Mouse (Mus musculus) lung, postnatal 25 days (tissue): ENCODE measurements around the gene Foxo3.

Source experiments
- DNase-seq: peaks from one replicate; pipeline ENCODE4 v3.0.0; 2022; ENCODE audit warnings: low spot score

The Foxo3 gene

GRCm38 (mm10) chr10:42251203-42251602 is 25.4 kb downstream of the Foxo3 start:
- peak; percentile 96 for DNase-seq

- DNase-seq = no peak
Observed at GRCm38 (mm10) chr10:42249965-42250364, 26.6 kb downstream of the Foxo3 start.

GRCm38 (mm10) chr10:42248644-42249043 is 27.9 kb downstream of the Foxo3 start:
- no peak for DNase-seq

DNA sequence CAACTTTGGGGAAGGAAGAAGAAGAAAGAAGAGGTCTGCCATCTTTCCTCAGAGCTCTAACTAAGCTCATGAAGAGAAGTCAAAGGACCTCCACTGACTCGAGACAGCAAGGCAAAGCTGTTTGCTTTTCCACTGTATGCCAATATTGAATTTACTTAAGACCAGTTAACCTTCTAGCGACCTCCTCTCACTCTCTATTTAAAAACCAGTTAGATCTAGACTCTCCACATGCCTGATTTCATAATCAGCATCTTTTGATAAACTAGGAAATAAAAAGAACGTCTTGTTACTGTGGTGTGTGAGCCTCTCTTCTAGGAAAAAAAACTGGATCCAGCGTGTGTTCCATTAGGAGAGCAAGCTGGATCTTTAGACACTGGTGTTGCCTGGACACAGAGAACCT is 28.4 kb downstream of the Foxo3 start:
- peak; percentile 79 for DNase-seq

DNA sequence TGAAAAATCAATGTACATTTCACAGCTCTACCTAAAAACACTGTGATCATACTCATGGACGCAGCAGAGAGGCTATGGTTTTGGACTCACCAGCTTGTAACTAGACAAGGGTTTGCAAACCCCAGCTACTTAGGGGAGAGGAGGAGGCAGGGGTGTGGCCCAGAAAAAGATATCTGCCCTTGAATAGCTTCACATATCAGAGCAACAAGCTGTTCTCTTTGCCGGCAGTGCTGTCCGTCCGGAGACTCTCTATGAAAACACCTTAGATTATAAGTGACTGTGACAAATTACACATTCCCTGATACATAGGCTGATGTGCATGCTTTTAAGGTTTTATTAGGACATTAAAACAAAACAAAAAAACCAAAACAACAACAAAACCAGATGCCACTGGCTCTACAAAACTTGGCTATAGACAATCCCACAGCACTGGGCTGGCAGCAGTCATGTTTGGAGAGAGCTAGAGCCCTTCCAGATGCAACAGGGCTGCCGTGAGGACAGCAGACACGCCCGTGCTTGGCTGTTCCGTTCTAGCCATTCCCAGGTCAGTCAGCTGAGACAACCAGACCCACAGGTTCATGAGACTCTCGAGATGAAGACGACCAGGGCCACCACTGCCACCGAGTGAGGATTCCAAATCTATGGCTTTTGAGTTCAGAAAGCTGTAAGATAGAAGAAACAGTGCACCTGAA is 29.3 kb downstream of the Foxo3 start:
- DNase-seq = no peak

GRCm38 (mm10) chr10:42246483-42246882 is 30.1 kb downstream of the Foxo3 start:
- DNase-seq = no peak

- no peak for DNase-seq
Observed at GRCm38 (mm10) chr10:42245636-42246035, 30.9 kb downstream of the Foxo3 start.

DNA sequence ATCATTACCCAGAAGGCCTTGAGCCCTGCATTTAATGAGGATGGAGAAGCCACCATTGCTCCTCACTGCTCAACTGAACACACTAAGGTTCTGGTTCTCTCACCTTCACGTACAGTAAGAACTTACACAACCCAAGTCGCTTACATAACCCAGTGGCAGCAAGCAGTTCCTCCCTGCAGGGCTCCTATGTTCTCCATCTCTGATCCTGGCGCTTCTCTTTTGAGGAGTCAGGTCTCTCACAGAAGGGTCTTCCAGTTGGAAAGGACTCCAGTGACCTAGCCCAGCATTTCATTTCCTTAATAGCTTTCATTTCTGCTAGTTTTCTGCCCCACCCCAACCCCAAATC is 31.3 kb downstream of the Foxo3 start:
- no peak for DNase-seq

DNA sequence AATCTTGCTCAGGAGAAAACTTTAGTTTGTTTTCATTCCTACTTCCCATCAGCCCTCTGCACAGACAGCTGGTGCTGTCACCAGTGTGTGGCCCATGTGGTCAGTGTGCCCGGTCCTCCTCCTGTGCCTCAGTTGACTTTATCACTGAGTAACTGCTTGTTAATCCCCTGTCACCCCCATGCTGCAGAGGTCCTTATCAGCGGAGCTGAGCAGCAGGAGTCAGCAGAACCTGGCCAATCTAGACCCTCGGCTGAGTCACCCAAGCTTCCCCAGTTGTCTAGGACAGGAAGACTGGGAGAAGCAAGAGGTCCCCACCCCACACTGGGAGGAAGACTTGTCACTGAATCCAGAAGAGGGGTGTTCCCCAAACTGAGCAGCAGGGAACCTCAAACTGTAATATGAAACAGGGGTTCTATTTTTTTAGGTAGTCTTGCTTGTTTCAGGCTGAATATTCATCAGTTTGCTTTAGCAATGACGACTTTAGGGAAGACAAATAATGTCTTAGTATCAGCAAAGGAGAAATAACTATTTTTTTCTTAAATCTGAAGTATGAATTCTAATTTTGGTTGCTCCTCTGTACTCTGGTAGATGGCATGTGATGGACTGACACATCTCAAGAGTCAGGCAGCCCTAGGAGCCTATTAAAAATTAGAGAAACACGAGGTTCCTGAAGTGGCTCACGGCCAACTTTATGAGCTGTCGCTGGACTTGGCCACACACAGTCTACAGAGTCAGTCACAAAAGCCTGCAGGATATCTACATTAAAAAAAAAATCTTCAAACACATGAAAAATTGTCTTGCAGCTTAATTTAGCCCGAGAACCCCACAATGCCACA is 31.9 kb downstream of the Foxo3 start:
- no peak for DNase-seq

DNA sequence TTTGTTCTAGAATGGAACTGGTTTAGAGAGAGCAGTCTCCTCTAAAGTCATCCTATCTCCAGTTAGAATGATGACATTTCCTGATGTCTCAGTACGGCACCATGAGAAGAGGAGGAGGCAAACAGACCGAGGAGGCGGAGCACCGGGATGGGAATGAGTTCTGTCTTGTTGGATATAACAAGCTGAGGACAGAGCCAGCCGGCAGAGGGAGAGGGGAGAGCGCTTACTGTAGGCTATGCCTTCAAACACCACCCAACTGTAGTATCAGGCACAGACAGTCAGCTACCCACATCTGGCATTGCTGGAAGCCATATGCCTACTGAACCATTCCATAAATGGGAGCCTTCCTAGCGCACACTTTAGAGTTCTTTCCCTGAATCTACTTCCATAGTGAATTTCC is 32.6 kb downstream of the Foxo3 start:
- no peak for DNase-seq

DNA sequence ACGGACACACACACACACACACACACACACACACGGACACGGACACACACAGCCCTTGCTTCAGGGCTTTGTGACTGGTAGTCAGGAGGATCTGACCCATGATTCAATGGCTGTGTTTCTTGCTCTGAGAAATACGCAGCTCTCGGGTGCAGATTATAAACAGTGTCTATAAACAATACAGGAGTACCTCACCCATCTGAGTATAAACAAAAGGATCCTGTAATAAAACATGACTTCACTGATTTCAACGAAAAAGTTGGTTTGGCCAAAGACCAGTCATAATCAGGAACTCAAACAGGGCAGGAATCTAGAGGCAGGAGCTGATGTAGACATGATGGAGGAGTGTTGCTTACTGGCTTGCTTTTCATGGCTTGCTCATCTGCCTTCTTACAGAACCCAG is 34.1 kb downstream of the Foxo3 start:
- DNase-seq = no peak

GRCm38 (mm10) chr10:42241775-42242174 is 34.8 kb downstream of the Foxo3 start:
- no peak for DNase-seq

DNA sequence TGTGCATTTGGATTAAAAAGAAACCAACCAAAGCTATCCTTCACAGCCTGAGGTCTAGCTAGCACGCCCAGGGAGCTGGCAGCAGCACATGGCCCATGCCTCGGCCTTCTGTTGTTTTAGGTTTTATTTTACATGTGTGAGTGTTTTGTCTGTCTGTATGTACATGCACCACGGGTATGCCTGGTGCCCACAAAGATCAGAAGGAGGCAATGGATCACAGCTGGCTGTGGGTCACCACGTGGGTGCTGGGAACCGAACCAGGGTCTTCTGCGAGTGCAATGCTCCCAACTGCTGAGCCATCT is 36.8 kb downstream of the Foxo3 start:
- DNase-seq = no peak

DNA sequence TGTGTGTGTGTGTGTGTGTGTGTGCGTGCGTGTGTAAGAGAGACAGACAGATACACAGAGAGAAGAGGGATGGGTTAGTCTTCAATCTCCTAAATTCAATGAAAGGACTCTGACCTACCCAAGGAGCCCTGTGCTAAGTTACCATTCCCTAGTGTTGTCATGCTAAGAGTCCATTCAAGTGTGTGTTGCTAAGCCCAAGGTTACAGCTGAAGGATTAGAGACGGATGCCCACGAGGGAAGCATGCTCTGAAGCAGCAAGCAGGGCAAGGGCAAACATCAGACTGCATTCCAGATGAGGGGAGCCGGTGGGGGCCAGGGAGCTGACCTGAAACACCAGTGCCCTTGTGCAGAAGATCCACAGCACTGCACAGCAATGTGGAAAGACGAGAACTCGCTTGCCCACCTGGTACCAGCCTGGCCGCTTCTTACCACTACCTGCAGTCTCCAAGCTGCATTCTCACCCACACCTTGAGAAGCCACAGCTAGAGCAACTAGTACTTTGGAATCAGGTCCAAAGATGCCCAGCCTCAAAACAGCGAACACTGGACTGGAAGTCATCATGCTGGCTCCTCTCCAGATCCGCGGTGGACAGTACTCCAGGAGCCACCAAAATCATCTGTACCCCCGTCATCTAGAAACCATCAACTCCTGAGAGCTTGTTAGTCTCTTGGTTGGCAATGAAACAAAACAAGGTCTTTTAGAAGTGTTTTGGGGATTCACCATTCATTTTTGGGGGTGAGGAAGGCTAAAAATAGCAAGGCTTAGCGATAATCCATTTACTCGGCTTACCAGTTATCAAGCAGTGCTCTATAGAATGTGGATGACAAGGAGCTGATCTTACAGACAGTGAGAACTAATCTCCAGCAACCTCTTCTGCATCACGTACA is 37.4 kb downstream of the Foxo3 start:
- no peak for DNase-seq

DNA sequence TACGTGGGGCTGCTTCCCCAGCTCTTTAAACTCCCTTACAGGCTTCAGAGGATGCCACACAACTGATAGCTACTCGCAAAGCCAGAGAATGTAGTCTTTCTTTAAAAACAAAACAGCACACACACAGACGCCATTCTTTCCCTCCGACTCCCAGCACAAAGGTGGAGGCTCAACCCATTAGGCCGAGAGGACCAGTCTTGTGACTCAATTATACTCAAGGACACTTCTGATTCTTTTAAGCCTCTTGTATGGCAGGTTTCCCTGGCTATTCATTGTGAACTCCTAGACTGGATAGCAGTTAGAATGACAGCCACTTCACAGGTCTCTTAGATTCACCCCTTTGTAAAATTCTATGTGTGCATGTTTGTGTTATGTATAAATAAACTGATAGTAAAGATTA is 38.3 kb downstream of the Foxo3 start:
- peak; percentile 76 for DNase-seq

DNA sequence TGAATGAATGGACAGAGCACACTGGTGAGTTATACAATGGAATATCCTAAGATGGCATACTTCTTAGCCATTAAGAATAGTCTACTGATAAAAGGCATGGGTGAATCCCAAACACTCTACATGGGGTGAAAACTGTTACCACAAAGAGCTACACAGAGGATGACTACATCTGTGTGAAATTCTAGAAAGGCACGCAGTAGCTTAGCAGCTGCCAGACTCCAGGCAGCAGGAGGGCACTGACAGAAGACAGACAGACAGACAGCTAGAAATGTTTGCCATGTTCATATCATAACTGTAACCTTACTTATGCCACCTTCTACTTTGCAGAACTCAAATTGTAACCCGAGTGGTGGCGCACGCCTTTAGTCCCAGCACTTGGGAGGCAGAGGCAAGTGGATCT is 39.0 kb downstream of the Foxo3 start:
- no peak for DNase-seq

- DNase-seq = no peak
Observed at GRCm38 (mm10) chr10:42235321-42235720, 41.2 kb downstream of the Foxo3 start.

DNA sequence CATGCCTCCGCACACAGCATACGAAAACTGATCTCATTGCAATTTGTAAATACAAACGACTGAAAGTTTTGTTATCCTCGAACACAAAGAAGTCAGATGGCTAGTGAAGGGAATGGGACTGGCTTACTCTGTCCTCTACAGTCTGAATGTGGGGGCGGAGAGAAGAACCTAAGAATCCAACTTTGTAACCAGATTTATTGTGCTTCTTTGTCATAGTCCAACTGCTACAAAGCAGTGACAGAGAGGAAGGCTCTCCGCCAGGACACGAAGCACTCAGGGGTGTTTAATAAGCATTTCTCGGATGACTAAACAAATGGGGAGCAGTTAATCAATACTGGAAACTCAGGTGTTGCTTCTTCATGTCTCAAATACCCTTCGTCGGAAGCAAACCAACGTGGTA is 43.6 kb downstream of the Foxo3 start:
- no peak for DNase-seq

- DNase-seq = no peak
Observed at GRCm38 (mm10) chr10:42231847-42232246, 44.7 kb downstream of the Foxo3 start.

DNA sequence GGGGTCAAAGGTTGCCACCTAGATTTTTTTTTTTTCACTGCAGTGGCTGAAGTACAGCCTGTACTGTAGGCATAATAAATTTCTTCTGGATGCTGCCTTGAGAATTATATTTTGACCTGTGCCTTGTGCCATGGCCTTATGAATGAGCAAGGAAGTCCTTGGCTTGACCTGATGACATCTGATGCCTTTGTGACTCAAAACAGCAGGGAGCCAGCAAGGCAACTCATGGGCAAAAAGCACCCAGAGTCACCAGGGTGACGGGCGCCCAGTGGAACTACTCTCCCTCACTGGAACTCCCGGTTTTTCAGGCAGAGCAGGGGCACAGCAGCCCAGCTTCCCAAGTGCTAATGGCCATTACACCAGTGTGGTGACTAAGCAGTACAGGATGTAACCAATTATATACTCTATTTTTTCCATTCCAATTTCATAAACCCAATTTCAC is 45.4 kb downstream of the Foxo3 start:
- peak; percentile 51 for DNase-seq

DNA sequence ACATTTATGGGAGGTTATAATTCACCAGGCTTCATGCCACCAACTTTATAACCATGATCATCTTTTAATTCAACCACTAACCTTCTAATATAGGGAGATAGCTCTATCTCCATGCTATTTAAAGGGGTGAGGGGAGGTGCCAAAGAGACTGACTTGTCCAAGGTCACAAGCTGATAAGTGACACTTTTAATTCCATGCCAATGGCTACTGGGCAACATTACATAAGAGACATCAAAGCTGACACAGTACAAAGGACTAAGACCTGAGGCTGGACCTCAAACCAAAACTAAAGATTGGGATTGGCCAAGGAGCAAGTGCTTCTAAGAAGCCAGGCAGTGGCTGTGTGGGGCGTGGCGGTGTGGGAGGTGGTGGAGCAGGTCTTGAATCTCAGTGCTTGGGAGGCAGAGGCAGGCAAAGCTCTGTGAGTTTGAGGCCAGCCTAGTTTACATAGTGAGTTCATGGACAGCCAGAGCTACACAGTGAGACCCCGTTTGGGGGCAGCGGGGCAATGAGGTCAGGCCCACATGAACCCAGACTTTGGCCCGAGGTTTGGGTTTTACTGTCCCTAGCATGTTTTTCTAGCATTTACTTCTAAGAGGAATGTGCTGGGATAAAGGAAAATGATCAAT is 46.0 kb downstream of the Foxo3 start:
- no peak for DNase-seq

- no peak for DNase-seq
Observed at GRCm38 (mm10) chr10:42227751-42228241, 48.8 kb downstream of the Foxo3 start.
